Mouse (Mus musculus) embryonic facial prominence, embryonic 15.5 days (tissue): ENCODE data around the gene Usp2. TPM values are rescaled to one million over a fixed set of nuclear protein-coding genes. Genes with fewer than 3 reads are reported as not detected.

ENCODE experiments used
- ATAC-seq: fragments of 200-750 bp; cut with Nextera tagmentation; 2 replicates; pipeline ENCODE4 v1.8.0; 2017; ENCODE audit warnings: low read depth, moderate TSS enrichment; ENCODE audit not compliant: insufficient number of reproducible peaks, low FRiP score, low TSS enrichment
- H3K27ac ChIP-seq: fragments of 300-500 bp; sonication (generic); replicated peaks from 2 replicates; pipeline ENCODE4 v1.5.1; 2015; ENCODE audit warnings: mild to moderate bottlenecking, inconsistent platforms
- H3K27me3 ChIP-seq: fragments of 300-500 bp; sonication (generic); 2 replicates; pipeline ENCODE4 v1.6.1; 2015; ENCODE audit warnings: inconsistent platforms
- H3K36me3 ChIP-seq: fragments of 300-500 bp; sonication (generic); 2 replicates; pipeline ENCODE4 v1.6.1; 2015; ENCODE audit warnings: mild to moderate bottlenecking, inconsistent platforms
- H3K4me1 ChIP-seq: fragments of 300-500 bp; sonication (generic); 2 replicates; pipeline ENCODE4 v1.6.1; 2015; ENCODE audit warnings: inconsistent platforms
- H3K4me2 ChIP-seq: fragments of 300-500 bp; sonication (generic); replicated peaks from 2 replicates; pipeline ENCODE4 v1.6.1; 2015; ENCODE audit warnings: mild to moderate bottlenecking, inconsistent platforms
- H3K4me3 ChIP-seq: fragments of 300-500 bp; sonication (generic); replicated peaks from 2 replicates; pipeline ENCODE4 v1.5.1; 2015; ENCODE audit warnings: mild to moderate bottlenecking, inconsistent platforms
- H3K9ac ChIP-seq: fragments of 300-500 bp; sonication (generic); 2 replicates; pipeline ENCODE4 v1.6.1; 2015; ENCODE audit warnings: inconsistent platforms
- H3K9me3 ChIP-seq: fragments of 300-500 bp; sonication (generic); replicated peaks from 2 replicates; pipeline ENCODE4 v1.6.1; 2016; ENCODE audit warnings: inconsistent platforms
- WGBS: fragments of 180-500 bp; shearing (Covaris S2); methylation state at CpG from one replicate; pipeline ENCODE4 v1.1.7; 2015; 5-methylcytosine and 5-hydroxymethylcytosine counted together
- polyA plus RNA-seq: library from polyadenylated mRNA; unstranded; fragments of >200 nt; fragmentation: Nextera tagmentation; extraction: Ambion mirVana; gene quantifications from 2 replicates; pipeline ENCODE4 v1.2.1, GENCODE M21; 2015

Gene Usp2
- polyA plus RNA-seq, 1 experiment from 2014 or later, result 29.5 TPM

DNA sequence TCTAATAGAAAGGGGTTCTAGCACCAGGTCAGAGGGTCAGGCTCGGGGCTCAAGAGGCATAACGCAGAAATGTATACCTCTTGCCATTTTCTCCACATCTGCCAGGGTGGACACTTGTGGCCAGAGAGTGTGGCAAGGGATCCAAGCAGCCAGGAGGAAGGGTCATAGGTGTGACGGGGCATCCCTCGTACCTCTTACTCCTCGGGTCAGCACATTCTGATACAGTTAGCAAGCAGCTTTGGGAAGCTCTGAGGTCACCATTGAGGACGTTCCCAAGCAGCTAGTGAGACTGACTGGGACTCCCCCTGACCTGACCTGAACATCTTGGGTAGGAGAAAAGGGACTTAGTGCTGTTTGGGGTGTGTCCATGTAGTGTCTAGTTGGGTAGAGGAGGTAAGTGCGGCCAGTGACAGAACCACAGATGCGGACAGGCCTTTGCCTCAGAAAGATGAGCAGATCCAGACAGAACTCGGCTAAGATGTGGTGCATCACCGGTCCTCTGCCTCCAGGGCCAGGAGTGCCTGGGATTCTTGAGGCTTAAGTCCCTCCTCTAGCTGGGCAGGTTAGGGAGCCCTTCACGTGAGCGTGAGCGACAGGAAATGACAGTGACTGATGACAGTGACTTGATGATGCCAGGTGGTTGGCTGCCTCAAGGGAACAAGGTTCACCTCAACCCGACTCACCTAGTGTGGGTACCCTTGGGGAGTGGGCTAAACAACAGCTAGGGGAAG is 3.5 kb downstream of the Usp2 start:
- peaks cover 33% of the 10 kb centered on the region for H3K4me1 ChIP-seq
- H3K27me3 ChIP-seq, result no peaks in the 10 kb centered on the region
- no peak overlapping the region for H3K27ac ChIP-seq
- no peaks in the 10 kb centered on the region for H3K36me3 ChIP-seq
- H3K4me2 ChIP-seq, result no peak overlapping the region
- H3K9me3 ChIP-seq, result no peaks in the 10 kb centered on the region
- ATAC-seq, result no peak
- no peak overlapping the region for H3K9ac ChIP-seq
- H3K4me3 ChIP-seq, result no peak overlapping the region
- 58% methylated on average over 14 of the region's 14 CpGs for WGBS

DNA sequence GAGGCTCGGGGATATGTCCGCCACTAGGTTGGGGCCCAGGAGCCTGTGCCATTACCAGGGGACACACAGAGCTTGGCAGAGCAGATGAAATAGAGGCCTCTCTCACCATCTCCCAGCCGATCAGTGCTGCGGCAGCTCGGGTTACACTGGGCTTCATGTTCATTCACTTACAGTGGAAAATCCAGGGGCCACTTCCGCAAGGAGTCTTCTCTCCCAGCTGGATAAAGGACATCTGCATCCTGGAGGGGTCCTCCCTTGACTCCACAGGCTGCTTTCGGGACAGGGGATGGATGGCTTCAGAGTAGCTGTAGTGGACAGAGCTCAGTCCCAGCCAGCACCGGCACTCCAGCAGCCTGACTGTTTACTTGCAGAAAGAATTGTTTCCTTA is 4.0 kb downstream of the Usp2 start:
- H3K4me3 ChIP-seq, result no peak overlapping the region
- no peak overlapping the region for H3K4me2 ChIP-seq
- WGBS, result 29% methylated on average over 8 of the region's 8 CpGs
- no peaks in the 10 kb centered on the region for H3K36me3 ChIP-seq
- H3K9ac ChIP-seq, result no peak overlapping the region
- H3K9me3 ChIP-seq, result no peaks in the 10 kb centered on the region
- peaks cover 33% of the 10 kb centered on the region for H3K4me1 ChIP-seq
- H3K27ac ChIP-seq, result no peak overlapping the region
- no peaks in the 10 kb centered on the region for H3K27me3 ChIP-seq
- no peak for ATAC-seq

DNA sequence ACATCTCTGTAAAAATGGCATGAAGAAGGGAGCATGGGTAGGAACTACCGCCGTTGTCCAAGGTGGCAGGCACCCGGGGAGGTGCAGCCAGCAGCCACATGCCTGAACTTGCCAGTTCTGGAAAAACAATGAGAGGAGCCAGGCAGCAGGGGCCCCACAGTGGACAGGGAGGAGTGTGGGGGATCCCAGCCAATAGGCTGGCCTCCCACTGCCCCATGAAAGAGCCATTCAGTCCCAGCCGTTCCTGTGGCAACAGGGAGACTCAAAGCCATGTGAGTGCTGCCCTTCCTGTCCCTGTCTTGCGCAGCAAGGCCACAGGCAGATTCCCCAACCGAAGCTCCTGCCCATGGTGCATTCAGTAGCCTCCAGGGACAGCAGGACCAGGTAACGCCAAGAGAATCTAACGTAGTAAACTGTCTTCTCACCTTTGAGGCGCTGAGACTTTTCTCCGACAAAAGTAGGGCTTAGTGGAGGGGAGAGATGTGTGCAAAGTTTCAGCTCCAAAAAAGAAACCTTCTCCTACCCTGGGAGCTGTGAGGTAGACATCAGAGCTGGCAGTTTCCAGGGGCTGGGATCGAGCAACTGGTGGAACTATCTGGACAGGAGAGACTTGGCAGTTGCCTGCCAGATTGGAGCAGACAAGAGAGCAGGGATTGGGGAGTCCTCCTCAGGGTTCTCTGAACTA is 5.2 kb downstream of the Usp2 start:
- no peaks in the 10 kb centered on the region for H3K27me3 ChIP-seq
- no peak overlapping the region for H3K4me3 ChIP-seq
- H3K9ac ChIP-seq, result no peak overlapping the region
- no peak overlapping the region; the same call in 1 of the 2 replicates for H3K4me2 ChIP-seq
- 30% methylated on average over 11 of the region's 11 CpGs for WGBS
- no peak overlapping the region for H3K27ac ChIP-seq
- no peak for ATAC-seq
- H3K9me3 ChIP-seq, result no peaks in the 10 kb centered on the region
- peaks cover 39% of the 10 kb centered on the region for H3K4me1 ChIP-seq
- H3K36me3 ChIP-seq, result no peaks in the 10 kb centered on the region

DNA sequence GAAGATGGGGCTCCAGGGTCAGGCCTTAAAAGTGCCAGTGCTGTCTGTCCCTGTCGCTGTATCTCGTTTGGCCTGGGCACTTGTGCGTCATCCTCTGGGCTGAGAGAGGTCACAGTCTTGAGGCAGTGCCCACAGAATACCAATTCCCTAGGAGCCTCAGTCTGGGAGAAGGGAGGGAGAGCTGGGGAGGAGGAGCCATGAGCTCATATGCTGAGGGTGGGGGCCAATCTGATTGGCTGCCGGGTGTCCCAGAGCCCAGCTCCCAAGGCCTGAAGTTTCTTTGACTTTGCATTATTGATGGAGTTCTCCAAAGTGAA is 5.7 kb downstream of the Usp2 start:
- Histone ChIP-seq H3K4me2 (no peak overlapping the region), H3K27me3 (no peaks in the 10 kb centered on the region), H3K36me3 (no peaks in the 10 kb centered on the region), H3K9me3 (no peaks in the 10 kb centered on the region), H3K4me1 (peaks cover 34% of the 10 kb centered on the region), H3K4me3 (no peak overlapping the region), H3K9ac (no peak overlapping the region), H3K27ac (no peak overlapping the region)
- no peak for ATAC-seq
- WGBS, result 37% methylated on average over 4 of the region's 4 CpGs

DNA sequence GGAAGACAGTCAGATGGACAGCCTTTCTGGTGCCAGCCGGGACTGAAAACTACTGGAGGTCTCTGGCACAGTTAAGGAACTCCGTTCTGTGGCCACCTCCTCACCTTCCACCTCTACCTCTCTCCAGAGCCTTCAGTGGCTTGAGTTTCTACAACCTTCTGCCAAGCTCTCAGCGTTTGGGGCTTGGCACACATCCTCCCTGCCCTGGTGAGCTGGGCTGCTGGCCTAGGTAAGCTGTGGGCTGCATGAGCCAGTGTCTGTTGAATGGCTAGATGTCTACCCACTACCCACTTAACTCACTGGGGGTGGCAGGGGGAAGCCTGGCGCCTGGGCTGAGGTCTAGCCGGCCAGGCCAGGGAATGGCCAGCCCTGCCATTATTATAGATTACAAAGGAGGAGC is 6.3 kb downstream of the Usp2 start:
- Histone ChIP-seq H3K27me3 (no peaks in the 10 kb centered on the region), H3K4me1 (peaks cover 32% of the 10 kb centered on the region), H3K9ac (no peak overlapping the region), H3K9me3 (no peaks in the 10 kb centered on the region), H3K27ac (no peak overlapping the region), H3K4me2 (no peak overlapping the region), H3K4me3 (no peak overlapping the region), H3K36me3 (no peaks in the 10 kb centered on the region)
- no peak for ATAC-seq
- 69% methylated on average over 5 of the region's 5 CpGs for WGBS

DNA sequence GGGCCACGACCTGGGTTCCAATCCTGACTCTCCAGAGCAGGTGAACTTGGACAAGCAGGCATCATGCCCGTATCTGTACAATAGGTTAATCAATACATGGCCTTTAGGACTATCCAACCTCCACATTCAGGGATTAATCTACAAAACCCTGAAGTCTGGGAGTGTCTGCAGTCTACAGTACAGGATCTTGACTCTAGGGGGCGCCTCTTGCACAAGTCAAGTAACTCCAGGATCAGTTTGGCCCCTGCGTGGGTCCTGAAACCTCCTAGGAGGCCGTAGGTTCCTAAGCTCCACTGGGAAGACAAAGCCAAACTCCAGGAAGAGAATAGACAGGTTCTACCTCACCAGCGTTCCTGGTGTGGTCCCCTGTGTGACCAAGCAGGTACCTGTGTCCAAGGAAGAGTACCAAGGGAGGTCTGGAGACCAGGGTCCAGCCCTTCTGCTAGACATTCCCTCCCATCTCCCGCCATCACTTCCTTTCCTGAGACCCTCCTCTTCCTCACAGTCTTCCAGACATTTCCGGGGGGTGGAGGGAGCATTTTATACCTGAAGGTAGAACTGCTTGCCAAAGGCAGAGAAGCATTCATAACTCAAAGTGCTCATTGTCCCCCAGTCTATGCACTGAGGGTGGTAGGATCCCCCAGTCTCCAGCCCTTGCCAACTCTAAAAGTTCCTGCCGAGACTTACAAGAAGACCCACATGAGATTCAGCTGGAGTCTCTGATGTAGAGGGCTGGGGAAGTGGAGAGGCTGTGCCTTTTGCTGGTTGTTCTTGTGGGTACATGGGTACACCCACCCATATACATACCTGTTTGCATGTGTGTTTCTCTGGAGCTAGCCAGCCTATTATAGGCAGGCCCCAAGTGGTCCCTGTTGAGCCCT is 7.8 kb downstream of the Usp2 start:
- Histone ChIP-seq H3K36me3 (no peaks in the 10 kb centered on the region), H3K27me3 (no peaks in the 10 kb centered on the region), H3K4me1 (peaks cover 41% of the 10 kb centered on the region), H3K4me3 (no peak overlapping the region), H3K9ac (no peak overlapping the region), H3K9me3 (no peaks in the 10 kb centered on the region), H3K27ac (no peak overlapping the region), H3K4me2 (no peak overlapping the region)
- no peak for ATAC-seq
- WGBS, result 64% methylated on average over 9 of the region's 9 CpGs

DNA sequence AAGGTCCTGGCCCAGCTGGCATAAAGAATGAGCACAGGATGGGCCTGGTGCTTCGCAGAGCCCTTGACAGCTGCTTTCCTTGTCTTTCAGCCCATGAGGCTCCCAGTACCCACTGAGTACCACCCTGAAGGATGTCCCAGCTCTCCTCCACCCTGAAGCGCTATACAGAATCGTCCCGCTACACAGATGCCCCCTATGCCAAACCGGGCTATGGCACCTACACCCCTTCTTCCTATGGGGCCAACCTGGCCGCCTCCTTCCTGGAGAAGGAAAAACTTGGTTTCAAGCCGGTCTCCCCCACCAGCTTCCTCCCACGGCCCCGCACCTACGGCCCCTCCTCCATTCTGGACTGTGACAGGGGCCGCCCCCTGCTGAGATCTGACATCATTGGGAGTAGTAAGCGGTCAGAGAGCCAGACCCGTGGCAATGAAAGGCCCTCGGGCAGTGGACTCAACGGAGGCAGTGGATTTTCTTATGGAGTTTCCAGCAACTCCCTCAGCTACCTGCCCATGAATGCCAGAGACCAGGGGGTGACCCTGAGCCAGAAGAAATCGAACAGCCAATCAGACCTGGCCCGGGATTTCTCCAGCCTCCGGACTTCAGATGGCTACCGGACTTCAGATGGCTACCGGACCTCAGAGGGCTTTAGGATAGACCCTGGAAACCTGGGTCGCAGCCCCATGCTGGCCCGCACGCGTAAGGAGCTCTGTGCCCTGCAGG is 8.6 kb downstream of the Usp2 start:
- H3K27me3 ChIP-seq, result no peaks in the 10 kb centered on the region
- no peaks in the 10 kb centered on the region for H3K36me3 ChIP-seq
- no peaks in the 10 kb centered on the region for H3K9me3 ChIP-seq
- H3K4me1 ChIP-seq, result peaks cover 45% of the 10 kb centered on the region
- no peak overlapping the region for H3K9ac ChIP-seq
- WGBS, result 76% methylated on average over 24 of the region's 24 CpGs
- no peak overlapping the region for H3K4me3 ChIP-seq
- H3K4me2 ChIP-seq, result no peak overlapping the region
- no peak for ATAC-seq
- no peak overlapping the region for H3K27ac ChIP-seq

DNA sequence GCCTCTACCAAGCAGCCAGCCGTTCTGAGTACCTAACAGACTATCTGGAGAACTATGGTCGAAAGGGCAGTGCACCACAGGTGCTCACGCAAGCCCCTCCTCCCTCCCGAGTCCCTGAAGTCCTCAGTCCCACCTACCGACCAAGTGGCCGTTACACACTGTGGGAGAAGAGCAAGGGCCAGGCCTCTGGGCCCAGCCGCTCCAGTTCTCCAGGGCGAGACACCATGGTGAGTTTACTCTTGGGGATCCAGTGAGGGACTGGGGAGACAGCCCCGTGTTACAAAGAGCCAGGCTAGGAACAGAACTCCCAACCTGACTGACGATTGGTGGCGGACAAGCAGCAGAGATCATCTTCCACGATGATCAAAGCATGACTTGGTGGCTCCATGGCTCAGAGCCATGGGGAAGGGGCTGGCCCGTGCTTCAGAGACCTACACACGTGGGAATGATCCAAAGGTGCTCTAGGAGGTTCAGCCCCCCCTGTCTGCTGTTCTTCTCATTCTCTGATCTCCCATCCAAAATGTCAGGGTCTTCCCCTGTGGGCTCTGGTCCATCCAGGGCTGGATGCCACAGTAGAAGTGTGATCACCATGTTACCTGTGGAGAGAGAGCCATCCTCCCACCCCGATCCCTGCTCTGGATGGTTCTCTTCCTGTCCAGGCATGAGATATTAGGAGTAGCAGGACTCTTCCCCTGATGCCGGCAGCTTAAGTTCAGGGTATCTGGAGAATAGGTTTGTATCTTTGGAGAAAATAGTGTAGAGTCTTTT is 9.4 kb downstream of the Usp2 start:
- no peak overlapping the region for H3K4me2 ChIP-seq
- no peaks in the 10 kb centered on the region for H3K36me3 ChIP-seq
- no peaks in the 10 kb centered on the region for H3K9me3 ChIP-seq
- no peak for ATAC-seq
- peaks cover 46% of the 10 kb centered on the region for H3K4me1 ChIP-seq
- 62% methylated on average over 16 of the region's 16 CpGs for WGBS
- H3K27me3 ChIP-seq, result no peaks in the 10 kb centered on the region
- no peak overlapping the region for H3K9ac ChIP-seq
- no peak overlapping the region for H3K27ac ChIP-seq
- no peak overlapping the region for H3K4me3 ChIP-seq

DNA sequence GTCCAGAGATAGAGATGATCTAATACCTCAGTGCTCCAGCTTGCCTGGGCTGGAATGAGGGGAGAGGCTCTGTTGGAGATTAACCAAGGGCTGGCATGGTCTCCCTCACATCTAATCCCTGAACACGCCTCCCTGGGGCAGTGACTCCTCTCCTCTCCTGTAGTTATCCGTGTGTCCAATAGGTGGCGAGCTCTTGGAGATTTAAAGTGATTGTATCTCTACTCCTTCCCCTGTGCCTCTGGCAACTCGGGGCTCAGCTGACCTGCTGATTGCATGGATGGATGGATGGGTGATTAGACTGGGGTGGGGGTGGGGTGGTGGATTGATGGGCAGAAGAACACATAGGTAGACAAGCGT is 9.9 kb downstream of the Usp2 start:
- no peak overlapping the region for H3K4me2 ChIP-seq
- no peaks in the 10 kb centered on the region for H3K36me3 ChIP-seq
- 17% methylated on average over 5 of the region's 5 CpGs for WGBS
- no peak overlapping the region for H3K4me3 ChIP-seq
- H3K9me3 ChIP-seq, result no peaks in the 10 kb centered on the region
- no peaks in the 10 kb centered on the region for H3K27me3 ChIP-seq
- peaks cover 48% of the 10 kb centered on the region for H3K4me1 ChIP-seq
- H3K27ac ChIP-seq, result no peak overlapping the region
- H3K9ac ChIP-seq, result no peak overlapping the region
- no peak for ATAC-seq

DNA sequence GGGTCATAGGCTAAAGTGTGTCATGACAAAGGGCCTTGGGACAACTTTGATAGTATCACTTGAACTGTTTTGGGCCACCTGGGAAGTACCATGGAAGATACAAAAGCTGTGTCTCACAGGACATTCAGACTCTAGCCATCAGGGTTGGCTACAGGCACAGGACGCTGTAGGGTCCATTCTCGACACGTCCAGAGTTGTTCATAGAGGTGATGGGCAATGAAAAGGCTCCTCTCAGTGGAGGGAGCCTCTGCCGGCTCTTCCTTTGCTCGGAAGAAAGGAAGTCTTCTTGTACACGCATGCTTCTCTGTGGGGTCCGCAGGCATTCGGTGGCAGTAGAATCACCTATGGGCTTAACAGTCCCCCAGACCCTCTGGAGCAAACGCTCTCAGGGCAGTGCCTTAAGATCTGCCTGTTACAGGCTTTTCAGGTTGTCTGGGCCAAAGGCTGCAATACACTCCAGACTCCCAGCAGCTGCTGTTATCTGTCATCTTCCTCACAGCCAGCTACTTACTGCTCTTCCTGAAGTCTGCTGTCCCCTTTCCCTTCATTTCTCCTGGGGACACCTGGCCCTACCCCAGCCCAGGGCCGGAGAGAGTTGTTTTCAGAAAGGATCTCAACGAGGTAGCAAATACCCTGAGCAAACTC is 10.6 kb downstream of the Usp2 start:
- Histone ChIP-seq H3K27me3 (no peaks in the 10 kb centered on the region), H3K36me3 (no peaks in the 10 kb centered on the region), H3K9ac (no peak overlapping the region), H3K27ac (no peak overlapping the region), H3K4me2 (no peak overlapping the region), H3K4me1 (peaks cover 42% of the 10 kb centered on the region), H3K9me3 (no peaks in the 10 kb centered on the region), H3K4me3 (no peak overlapping the region)
- no peak for ATAC-seq
- WGBS, result 78% methylated on average over 11 of the region's 11 CpGs
